Mouse (Mus musculus) bone marrow, adult 2 months (tissue): Measurements from ENCODE around the gene Syt3.

ENCODE experiments used
- CTCF ChIP-seq: fragments of 200-500 bp; IDR thresholded peaks from 2 replicates; pipeline ENCODE4 v1.5.1; 2011; ENCODE audit warnings: low read length, control low read depth; ENCODE audit not compliant: control insufficient read depth, insufficient read depth
- POLR2A ChIP-seq: fragments of 200-500 bp; IDR thresholded peaks from 2 replicates; pipeline ENCODE4 v1.6.1; 2011; ENCODE audit warnings: low read depth, mild to moderate bottlenecking, control low read depth, low read length, borderline replicate concordance; ENCODE audit not compliant: control insufficient read depth

DNA sequence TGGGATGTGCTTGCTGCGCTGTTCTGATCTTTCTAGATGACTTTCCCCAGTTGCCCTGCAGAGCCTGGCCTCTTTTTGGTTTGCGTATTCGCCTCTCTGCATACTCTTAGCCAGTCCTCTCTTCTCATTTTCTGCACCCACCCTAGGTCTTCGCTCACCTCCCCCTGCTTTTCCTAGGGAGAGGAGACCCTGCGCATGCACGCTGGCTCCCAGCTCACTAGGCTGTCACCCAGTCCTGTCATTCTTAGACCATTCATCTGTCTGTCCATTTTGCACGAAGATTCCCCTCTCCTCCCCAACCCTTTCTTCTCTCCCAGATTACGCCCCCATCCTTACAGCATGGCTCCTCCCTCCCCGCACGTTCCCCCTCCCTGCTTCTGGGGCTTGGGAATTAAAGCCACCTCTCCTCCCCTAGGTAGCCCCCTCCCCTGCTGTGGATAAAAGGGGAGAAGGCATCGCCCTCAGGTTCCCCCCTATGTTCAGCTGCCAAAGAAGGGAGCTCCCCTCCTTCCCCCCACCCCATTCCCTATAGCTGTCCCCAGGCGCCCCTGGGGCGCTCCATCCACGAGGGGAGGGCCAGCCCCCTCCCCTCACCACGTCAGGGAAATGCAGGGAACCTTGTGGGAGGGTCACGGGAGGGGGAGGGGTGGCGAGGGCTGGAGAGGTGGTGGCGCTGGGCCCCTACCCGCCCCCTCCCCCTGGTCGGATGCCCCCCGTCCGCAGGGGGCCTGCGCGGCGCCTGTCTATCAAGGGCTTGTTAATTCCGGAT, 24.8 kb upstream of the Syt3 start:
- TF ChIP-seq CTCF (no peak), POLR2A (no peak)
